Mouse (Mus musculus): ENCODE results near the gene Cep112.

The Cep112 gene

DNA sequence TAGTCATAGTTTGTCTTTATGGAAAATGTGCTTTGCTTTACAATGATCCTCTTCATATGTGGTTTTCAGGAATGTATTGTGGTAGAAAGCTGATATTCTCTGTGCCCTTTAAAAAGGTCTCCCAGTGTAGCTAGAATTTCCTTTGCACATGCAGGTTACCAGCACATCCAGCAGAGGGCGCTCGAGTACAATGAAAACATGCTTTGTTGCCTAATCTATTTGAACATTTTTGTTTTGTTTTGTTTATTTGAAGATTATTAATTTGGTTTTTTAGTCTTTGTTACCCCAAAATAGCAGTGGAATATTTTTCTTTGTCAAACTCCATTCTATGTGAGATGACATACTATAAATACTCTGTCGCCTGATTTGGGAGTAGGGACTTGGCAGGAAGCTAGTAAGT, 24.8 kb downstream of the Cep112 start:
- peak; percentile 85 for DNase-seq

DNA sequence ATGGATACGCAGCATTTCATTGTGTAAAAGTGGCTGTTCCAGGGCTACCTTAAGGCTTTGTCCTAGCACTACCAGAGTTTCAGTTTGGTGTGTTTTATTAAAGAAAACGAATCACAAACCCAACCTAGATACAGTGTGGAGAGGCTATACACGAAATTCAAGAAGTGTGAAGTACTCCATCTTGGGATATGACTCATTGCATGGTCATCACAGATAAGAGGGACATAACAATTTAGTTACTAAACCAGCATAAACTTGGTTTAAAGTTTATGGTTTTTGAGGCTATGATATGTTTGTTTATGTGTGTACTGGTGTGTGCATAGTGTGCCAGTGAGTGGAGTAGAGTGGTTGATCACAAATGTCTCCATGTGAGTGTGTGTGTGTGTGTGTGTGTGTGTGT, 34.6 kb downstream of the Cep112 start:
- no peak for DNase-seq

DNA sequence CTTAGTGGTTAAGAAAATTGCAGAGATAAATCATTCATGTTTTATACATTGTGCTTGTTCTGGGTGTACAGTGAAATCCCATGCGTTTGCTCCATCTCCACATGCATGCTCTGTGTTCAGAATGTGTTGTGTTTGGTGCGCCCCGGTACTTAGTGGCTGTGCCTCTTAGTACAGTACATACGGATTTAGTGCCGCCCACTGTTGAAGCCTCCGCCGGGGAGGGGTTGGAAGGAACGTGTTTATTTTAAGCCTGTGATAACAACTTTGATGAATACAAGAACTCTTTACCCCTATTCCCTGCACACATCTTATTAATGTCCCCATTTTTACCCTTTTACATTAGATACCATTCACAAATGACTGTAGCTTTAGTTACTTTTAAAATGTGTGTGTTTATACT, 39.1 kb downstream of the Cep112 start:
- DNase-seq = peak; percentile 9

DNA sequence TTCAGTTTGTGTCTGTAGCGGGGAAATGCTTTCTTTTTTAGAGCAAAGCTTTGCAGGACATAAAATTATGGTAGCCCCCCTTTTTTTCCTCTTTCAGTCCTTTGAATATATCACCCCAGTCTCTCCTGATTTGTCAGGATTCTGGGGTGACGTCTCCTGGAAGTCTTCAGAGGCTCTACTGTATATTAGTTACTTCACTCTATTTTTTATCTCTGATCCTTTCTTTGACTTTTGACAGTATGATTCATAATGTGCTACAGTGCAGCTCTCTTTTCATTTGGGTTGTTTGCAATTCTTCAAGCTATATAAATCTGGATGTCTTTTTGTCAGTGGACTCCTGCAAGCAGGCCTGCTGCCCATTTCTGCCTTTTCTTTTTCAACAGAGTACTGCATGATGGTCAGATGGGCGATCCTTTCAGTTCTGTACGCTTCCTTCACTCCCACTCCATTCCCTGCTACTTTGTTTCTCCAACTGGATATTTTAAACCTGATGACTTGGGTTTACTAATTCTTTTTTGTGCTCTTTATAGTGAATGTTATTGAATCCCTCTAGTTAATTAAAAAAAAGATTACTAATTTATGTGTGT, 39.8 kb downstream of the Cep112 start:
- DNase-seq = no peak

DNA sequence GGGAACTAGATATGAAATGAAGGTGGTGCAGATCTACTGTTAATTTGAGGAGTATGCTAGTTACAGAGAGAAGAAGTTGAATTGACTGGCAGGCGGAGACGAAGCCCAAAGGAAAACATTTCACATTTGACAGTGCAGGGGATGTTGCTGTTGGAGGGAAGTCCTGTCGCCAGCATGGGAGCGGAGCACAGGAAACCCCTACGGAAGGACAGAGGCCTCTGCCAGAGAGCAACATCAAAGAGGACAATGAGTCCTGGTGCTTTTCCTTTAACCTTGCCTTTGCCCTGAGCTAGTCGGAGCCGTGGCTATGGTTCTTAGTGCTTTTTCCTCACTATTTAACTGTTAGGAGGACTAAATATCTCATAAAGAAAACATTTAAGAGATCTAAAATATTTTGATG, 50.7 kb downstream of the Cep112 start:
- peak; percentile 38 for DNase-seq

DNA sequence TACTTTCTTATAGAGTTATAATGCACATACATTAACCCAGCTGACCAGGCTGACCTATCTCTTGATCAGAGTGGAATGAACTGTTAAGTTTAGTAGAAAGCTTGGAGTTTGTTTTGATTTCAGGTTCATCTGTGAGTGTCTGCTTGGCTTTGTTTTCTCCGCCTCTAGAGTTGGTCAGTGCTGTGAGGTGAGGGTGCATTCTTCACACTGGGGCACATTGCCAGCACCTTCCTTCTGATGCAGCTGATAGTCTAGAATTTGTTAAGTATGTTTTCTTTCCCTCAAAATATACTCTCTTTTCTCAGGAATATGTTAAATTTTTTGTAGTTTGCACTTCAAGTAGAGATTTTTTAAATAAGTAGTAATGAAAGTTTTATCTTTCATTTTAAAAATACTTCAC, 51.2 kb downstream of the Cep112 start:
- DNase-seq = peak; percentile 15

DNA sequence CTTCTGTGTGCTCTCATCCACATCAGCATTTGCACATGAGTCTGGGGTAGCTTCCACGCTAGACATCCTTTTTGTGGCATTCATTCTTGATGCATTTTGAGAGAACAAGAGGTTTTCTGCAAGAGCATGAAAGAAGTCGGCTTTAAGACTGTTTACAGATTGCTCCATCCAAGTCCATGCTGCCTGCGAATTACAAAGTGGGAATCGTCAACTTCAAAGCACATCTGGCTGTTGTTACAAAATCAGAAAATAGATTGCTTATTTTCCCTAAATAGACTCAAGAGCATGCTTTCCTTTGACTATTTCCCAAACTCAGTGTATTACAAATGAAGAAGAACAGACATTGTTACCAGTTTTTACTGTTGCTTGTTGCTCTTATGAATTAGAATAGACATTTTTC, 59.0 kb downstream of the Cep112 start:
- no peak for DNase-seq

DNA sequence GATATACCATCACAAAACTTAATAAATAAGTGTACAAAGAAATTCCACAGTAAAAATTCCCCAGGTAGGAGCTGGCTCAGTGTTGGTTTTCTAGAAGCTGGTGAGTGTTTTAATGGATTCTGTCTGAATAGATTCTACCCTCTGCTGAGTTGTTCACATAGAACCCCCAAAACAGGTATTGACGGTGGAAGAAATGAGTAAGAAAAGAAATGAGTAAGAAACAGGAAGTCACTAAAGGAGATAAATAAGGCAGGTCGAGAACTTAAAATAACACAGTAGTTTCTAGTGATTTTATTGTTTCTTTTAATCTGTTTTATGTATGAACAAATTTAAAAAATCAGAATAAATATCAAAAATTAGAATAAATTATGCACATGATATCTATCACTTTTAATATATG, 63.3 kb downstream of the Cep112 start:
- no peak for DNase-seq

DNA sequence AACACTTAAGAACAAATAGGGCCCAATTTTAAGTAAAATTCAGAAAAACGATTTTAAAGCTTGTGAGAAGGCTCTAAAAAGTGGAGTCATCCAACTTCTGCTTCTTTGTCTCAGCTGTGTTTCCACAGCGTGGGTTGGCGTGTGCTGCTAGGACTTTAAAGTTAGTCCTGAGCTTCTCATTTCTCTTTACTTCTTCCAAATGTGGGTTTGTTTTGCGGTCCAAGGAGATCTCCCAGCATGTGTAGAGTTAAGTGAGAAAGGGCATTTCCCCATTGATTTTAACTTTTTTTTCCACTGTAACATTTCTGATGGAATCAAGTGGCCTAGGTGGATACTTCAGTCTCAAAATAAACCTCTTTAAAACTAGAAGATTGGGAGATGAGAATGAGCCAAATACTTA, 64.9 kb downstream of the Cep112 start:
- DNase-seq = no peak

DNA sequence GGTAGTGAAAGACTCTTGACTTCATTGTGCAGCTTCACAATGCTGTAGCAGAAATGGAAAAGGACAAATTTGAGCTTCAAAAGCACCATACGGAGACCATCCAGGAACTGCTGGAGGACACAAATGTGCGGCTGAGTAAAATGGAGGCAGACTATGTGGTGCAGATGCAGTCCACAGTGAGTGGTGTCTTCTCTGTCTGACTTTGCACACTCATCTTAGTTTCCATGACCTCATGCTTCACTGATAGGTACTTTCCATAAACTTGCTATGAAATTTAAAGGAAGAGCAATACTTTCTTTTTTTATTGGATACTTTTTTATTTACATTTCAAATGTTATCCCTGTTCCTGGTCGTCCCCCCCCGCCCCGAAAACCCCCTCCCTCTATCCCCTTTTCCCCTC, 83.2 kb downstream of the Cep112 start:
- no peak for DNase-seq

DNA sequence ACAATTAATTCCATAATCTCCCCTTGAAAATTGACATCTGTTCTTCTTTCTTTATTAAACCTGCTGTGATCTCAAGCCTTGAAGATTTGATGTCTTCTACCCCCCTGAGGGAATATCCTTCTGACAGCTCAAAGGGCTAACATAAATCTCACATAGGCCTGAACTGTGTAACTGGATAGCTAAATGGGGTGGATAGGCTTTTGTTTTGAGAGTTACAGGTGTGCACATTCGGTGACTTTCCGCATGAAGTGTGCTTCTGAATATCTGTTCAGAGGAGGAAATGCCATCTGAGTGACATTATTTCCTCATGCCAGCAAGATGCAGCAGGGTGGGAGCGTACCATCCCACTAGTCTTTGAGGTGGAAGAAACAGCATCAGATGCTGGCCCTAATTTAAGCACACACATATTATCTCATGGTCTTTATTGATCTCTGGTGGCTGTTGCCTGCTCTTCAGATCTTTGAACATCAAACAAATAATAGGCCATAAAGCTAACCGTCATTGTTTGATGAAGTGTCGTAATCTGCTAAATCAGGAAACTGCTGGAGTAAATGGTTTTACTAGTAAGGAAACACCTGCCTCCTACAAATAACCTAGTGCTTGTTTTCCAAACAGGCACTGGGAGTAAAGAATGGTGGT, 102.9 kb downstream of the Cep112 start:
- DNase-seq = no peak

DNA sequence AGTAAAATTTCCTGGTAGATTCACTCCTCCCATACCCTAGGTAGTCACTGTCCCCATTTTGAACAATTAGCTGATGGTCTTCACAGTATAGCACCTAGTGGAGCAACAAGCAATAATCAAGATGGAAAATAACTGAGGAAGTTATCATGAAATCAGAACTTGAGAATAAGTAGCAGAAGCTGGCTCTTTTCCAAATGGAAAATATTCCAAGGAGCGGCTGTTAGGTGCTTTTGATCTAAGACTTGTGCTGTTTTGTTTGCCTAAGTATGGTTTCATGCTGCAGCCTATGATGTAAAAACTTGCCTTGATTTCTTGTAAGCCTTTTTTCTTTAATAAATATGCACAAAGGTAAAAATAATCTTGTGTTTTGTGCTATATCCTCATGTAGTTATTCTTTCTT, 107.9 kb downstream of the Cep112 start:
- DNase-seq = peak; percentile 18

DNA sequence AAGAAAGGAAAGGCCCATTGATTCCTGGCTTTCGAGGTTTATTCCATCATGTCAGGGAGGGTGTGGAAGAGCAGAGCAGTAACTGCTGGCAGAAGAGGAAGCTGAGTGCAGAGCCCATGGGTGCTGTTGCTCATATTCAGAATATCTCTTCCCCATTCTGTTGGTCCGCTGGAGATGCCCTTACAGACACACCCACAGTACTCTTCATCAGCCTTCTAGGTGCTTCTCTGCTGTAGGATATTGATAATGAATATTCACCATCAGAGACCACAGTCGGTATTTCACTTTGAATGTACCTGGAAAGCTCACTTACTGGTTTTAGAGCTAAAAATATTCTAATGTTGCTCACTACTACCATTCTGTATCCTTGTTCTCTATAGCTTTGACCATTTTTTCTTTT, 109.0 kb downstream of the Cep112 start:
- no peak for DNase-seq

DNA sequence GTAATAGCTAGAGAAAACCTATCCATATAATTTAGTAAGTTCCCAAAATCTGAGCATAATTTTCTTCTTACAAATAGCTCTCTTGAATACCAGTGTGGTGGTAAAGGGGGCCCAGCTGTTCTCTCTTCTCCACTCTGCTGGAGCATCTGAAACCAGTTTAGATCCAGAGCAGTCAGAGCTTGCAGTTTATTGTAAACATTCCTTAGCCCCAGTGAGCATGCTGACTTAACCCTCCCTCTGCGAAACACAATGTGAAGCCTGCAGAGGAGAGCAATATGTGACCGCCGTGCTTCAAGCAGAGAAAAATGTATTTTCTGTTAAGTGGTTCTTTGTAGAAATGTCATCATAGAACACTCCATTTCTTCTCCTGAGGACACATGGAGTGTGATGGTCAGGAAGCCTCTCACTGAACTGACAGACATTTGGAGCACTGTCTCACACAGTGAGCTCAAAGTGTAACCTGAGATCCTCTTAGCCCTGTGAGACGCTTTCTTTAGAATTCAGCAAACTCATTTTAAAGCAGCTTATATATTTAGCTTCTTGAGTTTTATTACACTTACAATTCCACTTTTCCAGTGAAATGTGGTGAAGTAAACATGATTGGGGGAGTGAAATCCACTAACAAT, 128.1 kb downstream of the Cep112 start:
- no peak for DNase-seq

DNA sequence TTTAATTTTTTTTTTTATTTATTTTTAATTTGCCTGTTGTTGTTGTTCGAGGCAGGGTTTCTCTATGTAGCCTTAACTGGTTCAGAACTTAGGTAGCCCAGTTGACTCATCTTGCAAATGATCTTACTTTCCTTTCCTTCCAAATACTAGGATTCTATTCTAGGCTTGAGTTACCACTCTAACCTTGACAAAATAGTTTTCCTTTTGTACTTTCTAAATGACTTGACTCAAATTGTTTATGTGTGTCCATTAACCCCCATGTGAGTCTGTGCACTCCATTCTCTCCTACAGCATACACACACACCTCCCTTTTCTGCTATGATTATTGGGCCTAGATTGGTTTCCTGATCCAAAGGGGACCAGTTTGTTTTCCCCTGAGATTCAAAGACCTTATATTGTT, 128.9 kb downstream of the Cep112 start:
- no peak for DNase-seq

DNA sequence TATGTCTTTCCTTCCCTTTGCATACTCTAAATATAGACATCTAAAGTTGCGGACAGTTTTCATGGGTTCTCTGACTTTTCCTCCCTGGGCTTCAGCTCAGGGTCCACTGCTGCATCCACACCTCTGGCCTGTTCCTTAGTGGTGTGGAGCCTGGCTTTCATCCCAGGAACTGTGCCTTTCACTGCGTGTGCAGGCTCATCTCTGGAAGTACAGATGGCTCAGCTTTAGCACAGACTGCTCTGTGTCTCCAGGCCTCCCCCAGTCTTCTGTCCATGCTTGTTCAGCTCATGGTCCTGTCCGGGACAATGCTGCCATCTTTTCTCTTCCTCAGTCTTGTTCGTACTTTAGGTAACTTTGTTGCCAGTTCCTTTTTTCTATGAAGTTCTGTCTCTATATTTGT, 133.6 kb downstream of the Cep112 start:
- DNase-seq = no peak

DNA sequence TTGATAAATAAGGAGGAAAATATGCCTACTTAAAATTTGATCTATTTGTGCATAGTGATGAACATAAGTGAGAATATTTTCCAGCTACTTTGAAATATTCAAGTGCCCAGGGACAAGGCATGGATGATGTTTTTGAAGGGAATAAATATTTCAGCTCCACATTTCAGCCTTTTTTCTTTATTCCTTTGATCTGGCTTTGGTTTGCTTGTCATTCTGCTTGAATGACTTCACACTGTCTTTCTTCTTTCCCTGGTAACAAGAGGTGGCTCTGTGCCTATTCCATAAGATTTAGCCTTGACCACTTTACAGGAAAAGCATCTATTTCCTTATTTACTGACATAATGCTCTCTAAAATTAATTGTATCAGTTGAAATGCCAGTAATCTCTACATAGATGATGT, 134.5 kb downstream of the Cep112 start:
- no peak for DNase-seq

DNA sequence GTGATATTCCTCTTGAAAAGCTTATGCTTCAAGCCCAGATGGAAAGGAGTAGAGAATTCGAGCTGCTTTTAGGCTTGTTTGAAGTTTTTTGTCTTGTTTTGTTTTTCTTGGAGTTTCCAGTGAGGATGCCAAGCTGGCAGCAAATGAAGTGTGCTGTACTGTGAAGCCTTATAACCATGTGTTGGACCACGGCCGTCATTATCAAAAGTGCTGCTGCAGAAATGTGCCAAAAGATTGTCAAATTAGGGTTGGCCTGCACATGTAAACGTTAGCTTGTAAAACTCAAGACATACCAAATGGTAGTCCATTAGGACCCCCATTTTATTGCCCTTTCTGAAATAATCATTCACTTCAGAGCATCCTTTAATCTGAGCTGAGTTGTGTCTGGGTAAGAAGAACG, 137.1 kb downstream of the Cep112 start:
- no peak for DNase-seq

DNA sequence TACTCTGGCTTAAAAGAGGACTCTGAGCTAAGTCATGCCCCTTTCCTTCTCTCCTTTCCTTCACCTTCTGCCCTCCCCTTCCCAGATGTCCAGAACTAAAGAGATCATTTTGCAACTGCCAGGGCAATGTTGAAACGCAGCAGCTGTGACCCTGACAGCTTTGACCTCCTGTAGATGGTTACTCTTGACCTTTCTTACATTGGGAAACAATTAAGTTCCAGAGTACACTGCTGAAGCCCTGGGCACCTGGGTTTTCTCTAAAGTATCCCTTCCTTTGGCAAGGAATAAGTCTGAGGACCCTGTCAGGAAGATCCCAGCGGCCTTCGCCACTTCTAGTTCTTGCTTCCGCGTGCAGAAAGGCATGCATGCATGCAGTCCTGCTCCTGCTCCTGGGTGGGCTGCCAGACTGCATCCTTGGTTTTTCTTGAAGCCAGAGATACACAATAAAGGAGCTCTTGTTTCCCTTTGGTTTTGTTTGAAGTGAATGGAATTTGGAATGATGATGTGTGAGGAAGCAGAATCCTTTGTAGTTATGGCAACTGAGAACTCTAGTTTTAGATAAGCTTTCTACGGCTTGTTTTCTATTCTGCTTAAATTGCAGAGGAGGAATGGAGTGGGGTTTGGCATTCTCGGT, 161.7 kb downstream of the Cep112 start:
- DNase-seq = peak; percentile 37

DNA sequence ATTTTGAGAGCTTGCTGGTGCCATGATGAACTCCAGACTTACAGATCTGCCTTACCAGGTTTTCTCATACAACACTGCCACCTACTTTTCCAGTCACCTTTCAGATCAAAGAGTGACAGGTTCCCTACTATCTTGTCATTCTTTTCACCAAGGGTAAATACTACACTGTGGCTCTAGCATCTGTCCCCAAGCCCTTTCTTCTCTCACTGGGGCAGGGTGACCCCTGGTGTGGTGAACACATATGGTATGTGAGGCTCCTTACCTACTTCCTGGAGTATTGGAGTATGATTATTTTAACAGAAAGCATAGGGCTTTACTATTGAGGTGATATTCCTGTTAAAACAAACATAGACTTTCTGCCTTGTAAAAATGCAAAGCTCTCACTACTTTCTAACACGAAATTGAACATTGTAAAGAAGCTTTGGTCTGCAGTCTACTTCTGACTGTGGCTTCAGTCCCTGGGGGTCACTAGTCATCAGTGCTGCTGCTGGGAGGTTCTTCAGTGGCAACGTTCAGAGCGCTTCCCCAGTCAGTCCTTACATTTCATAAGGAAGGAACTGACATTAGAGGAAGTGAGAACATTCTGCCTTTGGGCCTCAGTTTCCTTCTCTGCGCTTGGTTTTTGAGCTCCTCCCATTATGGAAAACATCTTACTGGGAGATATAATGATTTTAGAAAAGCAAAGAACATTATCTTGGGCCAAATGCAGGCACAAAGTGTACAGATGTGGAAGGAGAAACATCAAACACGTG, 168.4 kb downstream of the Cep112 start:
- DNase-seq = no peak

DNA sequence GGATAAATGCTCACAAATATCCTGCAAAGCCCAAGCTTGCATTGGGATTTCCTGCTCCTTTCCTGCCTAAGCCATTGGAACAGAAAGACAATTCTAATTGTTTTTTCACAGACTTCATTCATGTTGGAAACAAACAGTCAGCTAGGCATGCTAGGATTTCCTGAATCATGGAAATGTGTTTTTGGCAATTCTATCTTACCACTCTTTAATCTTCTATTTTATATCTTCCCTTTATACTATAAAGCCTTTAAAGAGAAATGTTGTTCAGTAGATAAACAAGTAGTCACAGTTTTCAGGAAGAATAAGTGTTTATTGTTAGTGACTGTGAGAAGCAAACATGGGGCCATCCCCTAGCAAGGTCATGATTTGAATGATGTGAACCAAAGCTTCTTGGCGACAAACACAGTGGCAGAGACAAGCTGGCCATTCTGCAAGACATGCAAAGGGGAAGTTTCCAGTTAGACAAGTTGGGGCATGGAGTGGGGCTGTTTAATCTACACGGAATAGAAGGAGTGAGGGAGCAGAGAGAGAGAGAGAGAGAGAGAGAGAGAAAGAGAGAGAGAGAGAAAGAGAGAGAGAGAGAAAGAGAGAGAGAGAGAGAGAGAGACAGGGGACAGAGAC, 169.1 kb downstream of the Cep112 start:
- no peak for DNase-seq

DNA sequence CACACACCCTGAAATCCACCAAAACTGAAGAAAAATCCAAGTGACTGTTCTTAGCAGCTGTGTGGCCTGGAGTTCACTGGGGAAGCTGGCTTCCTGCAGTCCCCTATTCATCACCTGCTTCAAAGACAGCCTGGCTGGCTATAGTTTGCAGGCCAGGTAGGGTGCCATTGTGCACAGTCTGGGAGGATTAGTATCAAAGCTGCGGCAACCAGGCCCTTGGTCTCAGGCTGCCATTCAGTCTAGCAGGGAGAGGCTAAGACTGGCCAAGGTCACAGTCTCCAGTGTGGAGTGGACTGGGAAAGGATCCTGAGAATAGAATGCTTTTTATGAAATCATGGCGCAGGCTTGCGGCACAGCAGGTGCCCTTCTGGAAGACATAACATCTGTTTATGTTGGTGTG, 180.3 kb downstream of the Cep112 start:
- no peak for DNase-seq

DNA sequence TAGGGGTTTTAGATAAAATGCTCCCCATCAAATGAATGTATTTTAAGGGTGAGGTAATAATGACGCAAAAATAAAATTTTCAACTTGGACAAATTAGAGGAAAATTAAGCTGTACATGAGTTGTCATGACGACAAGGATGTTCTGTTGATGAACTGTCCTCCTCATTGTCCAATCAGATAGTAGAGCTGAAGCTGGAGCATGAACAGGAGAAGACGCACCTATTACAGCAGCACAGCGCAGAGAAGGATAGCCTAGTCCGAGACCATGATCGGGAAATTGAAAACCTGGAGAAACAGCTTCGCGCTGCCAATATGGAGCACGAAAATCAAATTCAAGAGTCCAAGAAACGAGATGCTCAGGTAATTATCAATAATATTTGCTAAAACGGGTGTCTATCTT, 181.0 kb downstream of the Cep112 start:
- no peak for DNase-seq
